Mouse (Mus musculus): ENCODE results near the gene Cpne5.
"Not testable (repeated sequence)": the region's sequence is repeated elsewhere in the genome, so short reads cannot be mapped to it uniquely, and the experiment has no call there.

Cpne5 gene

DNA sequence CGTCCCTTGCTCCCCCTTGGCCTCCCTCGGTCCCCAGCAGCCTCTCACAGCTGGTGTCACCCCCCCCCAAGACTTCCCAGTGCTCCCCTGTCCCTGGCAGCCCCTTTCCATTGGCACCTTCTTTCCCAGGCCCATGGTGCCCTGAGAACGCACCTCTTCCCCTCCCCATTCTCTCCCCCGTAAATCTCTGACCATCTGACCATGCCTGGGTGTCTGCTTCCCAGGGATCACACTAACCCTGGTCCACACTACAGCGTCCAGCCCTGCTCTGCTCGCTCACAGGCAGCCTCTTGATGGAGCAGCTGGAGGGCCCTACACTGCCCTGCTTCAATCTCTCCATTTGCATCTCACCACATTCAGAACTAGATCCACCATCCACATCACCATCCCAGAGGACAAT, 18.5 kb upstream of the Cpne5 start:
- DNase-seq: no peak

DNA sequence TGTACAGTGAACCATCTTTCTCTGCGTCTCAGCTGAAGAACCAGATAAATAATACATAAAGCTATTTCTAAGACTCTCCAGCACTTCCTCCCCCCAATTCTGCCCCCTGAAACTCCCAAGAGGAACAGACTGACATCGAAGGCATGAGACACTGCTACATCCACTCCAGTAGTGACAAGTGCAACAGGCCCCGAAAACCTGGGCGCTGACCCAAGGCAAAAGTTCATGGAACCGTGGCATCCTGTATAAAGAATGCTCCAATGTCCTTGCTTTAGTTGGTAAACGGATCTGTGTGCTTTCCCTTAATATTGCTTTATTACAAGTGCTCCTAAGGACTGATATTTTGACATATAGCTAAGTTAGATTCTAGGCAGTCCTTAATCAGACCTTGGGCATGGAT, 16.8 kb upstream of the Cpne5 start:
- DNase-seq: not testable (repeated sequence)

DNA sequence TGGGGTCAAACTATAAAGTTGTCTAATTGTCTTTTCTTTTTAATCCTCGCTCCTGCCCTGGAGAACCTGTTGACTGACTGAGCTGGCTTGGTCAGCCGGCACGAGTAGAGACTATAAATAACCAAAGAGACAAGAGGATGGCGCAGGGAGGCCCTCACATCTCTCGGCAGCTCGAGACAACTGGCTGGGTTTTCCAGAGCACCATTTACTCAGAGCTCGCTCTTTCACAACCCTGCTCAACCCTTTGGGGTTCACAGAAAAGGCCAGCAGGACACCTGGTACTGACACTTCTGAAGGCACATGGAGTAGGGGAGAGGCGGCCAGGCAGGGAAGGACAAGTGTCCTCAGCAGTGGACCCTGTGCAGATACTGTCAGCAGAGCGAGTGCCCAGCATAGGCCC, 15.7 kb upstream of the Cpne5 start:
- no peak for DNase-seq

DNA sequence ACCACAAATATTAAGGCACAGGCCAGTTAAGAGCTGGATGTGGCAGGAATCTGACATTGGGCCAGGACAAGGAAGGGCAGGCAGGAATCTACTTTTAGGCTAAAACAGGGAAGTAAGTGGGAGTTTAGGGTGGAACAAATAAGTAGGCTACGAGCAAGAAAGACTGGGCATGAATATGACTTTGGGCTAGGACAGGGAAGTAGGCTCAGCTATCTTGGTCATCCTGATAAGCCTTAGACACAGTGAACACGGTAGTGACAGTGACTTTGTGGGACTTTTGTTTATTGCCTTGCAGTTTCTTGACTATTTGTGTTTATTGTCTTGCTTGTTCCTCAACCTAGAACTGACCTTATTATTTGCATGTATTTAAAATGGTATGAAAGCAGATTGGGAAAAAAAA, 15.3 kb upstream of the Cpne5 start:
- DNase-seq: no peak

DNA sequence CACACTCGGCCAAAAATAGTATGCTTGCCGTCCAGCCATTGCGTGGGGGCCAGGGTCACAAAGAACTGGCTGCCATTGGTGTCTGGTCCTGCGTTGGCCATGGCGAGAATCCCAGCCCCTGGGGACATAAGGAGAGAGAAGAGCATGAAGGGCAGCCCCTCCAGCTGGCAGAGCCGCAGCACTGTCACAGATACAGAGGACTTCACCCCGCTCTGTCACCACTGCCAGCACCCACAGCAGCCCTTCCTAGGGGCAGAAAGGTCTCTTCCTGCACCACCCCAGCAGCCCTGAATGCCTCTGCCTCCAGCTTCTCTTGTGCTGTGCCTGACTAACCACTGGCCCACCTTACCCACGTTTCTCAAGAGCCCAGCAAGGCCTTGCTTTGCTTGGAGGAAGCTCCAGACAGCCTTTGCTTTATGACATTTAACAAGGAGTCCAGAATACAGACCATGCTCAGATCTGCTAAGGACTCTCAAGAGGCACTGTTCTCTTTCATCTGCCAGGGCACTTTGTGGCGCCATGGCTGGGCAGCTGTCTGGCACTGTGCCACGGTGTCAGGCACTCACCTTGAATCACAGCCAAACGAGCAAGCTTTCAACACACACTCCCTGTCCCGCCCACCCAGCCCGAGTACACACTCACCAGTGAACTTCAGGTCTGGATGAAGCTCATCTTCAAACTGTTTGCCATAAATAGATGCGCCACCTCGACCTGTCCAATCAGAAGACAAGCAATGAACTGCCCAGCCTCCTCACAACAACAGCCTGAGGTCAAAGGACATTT, 13.8 kb upstream of the Cpne5 start:
- DNase-seq: no peak

DNA sequence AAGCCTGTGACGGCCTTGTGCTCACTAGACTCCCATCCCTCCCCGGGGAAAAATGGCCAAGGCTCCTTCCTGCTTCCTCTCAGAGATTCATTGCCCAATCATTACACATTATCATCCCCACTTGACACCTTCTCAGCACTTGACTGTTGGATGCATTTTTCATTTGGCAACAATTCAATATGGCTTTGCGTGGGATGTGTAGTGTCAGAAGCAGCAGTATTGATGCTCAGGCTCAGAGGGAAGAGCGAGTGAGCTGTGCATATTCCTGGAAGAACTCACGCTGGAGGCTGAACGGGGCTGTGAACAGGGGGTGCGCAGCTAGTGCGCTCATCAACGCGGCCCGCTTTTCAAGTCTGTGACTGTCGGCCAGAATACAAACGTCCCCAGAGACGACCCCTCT, 13.0 kb upstream of the Cpne5 start:
- not testable (repeated sequence) for DNase-seq

DNA sequence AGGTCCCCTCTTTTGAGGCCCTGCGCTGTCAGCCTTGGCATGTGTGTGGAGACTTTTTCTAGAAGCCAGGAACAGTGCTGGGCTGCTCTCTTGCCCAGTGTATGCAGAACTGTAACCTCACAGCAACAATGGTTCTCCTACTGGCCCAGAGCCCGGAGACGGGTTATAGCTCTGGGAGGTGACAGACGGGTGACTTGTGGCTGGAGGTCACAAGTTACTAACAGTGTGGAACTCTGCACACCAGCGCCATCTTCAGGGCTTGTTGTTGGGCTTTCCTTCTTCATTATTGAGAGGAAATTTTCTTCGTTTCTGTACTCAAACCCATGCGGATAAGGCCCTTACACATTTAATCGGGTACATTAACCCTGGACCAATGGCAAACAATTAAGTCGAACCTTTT, 11.5 kb upstream of the Cpne5 start:
- no peak for DNase-seq

DNA sequence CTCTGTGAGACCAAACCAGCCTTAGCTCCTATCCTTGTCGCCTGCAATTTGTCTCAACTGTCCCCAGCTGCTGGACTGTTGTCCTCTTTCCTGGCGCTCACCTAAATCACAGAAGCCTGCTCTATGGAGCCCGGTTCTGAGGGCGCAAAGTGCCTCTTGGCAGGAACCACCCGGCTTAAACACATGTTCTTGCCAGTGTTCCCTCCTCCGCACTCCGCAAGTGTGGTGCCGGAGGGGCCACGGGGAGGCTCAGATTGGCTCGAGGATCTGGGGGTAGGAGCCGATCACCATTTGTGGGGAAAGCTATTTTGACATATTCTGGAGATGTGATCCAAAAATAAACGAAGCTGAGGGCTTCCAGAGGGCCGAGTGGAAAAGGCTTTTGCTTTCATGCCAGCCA, 9.9 kb upstream of the Cpne5 start:
- DNase-seq: no peak

DNA sequence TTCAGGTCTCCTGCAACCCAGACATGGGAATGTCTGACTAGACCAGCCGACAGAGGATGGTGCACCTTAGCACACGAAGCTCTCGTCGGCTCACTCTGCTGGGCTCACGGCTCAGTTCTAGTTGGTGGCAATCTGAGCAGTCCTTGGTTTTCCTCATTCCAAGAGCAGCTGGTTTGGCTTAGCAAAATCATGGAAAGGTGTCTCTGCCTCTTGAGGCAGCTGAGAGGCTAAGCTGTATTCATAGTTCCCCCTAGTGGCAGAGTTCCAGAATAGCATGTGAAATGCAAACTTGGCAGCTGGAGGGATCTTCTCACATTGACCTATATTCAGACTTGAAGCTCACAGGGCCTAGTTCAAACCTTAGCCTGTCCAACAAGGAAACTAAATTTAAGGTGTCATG, 8.6 kb upstream of the Cpne5 start:
- no peak for DNase-seq

DNA sequence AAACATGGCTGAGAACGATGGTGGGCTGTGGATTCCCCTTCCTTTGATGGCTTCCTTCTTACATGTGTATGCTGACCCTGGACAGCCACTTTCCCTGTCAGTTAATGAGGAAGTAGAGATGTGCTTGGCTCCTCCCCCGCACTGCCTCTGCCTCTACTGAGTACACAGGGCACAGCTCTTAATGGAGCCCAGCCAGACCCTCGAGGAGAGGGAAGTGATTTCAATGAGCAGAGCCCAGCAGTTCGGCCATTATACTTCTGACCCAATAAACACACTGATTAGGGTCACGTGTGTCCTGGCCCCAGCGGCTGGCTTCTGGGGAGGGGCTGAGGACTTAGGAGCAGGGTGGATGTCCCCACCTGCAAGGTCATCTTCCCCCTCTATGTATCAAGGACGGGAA, 7.8 kb upstream of the Cpne5 start:
- DNase-seq: no peak

DNA sequence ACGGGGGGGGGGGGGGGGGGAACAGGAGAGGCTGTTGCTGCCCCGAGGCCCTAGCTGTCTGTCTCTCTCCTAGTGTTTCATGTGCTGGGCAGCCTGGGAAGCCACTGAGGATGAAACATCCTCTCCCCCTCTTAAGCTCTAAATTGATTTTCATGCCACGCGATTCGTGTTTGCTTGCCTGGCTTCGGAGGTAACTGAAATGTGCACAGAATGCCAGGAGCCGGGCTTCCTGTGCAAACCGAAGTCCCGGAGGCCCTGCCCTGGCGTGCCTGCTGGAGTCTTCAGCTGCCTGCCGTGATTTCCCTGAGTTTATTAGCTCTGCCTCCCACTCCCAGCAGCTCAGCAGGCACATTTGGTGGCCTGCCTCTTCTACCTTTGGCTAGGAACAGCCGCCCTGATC, 6.9 kb upstream of the Cpne5 start:
- DNase-seq: no peak

DNA sequence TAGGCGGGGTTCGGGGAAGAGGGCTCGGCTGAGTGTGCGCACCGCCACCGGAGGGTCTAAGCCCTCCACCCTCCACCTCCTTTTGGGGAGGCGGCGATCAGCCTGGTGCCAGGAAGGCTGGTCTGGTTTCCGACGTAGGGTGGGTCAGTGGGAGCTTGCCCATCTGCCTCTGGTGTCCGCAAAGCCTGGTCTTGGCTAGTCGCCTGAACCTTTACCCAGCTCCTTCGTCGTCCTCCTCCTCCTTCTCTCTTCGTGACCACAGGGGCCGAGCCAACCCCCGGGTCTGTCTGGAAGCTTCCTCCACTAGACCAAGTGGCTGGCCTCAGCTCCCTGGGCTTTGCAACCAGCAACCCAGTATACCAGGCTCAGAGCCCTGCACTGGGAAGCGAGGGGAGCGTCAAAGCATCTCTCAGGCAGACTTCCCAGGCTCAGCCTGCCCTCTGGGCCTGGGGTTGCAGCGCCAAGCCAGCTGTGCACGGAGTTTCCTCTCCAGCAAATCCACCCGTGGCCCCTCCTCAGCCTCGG, 516 bp upstream of the Cpne5 start:
- no peak for DNase-seq

DNA sequence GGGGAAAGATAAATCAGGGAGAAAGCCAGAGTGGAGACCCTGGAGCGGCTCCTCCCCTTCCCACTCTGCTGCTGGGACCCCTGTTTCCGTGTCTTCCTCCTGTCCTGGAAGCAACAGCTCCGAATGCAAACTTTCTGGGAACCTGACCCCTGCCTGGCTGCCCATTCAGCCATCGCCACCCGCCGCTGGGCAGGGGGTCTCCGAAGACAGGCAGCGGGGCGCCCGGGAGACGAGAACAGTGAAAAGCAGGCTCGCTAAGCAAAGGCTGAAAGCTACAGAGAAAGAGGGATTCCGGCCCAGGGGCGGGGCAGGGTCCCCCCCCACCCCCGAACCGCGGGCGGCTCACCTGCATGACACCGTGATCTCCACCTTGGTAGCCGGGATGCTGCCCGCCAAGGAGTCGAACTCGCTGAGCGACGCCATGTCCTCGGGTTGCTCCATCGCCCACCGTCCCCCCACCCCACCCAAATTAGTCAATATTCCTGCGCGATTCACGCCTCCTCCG, 648 bp downstream of the Cpne5 start:
- no peak for DNase-seq

DNA sequence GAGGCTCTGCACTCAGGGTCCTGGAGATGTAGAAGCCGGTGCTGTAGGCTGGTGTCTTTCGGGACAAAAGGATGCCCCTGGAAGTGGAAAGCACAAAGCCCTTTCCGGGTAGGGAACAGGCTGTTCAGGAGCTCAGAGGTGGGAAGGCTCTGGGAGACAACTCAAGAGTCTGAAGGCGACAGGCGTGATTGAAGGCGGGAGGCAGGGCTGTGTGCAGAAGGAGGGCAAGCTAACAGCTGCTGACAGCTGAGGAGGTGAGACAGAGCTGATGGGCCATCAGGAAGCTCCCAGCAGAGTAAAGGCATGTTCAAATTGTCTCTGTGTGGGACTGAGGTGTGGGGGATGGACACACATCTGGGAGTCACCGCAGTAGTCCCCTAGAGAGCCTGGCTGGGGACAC, 1.9 kb downstream of the Cpne5 start:
- DNase-seq: no peak

DNA sequence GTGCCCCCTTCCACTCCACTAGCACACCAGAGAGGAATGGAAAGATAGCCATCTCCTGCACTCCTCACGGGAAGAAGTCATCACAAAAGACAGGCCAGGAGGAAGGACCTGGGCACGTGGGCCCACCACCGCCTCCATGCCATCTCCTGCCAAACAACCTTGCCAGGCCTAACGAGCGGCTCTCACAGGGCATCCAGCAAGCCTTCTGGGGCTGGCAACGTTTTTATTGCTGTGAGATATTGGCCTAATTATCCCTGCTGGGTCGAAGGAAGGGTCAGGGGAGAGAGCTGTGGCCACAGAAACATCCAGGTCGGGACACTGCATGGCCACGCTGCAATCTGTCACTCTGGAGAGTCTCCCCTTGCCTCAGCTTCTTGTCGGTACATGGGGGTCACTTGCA, 6.9 kb downstream of the Cpne5 start:
- no peak for DNase-seq

DNA sequence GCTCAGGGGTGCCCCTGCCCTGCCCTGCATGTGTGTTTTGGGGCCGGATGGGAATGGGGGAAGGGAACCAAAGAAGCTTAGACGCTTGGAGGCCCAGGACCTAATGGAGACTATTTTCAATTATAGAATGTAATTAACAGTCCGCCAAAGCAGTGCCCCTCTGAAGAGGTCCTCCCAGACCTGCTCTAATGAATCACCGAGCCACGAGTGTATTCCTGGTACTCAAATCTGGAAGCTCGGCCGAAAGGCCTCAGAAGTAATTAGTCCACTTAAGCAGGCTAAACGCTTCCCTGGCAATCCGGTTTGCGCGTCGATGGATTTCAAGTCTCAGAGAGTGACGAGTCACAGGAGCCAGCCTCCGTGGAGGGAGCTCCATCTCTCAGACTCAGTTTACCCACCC, 17.3 kb downstream of the Cpne5 start:
- no peak for DNase-seq

DNA sequence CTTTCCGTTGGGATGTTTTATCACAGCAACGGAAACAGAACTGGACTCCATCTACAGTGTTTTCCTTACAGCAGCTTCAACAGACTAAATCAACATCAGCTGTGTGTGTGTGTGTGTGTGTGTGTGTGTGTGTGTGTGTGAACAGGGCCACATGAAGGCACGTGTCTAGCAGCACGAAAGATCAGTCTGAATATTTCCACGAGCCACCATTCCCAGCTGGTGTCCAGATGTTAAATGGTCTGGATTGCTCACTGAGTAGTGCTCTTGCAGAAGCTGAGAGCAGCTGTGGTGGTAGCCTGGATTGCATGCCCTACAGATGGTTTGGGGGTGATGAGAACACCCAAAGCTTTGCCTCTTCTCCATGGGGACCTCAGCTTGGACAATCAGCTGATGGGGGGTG, 19.9 kb downstream of the Cpne5 start:
- no peak for DNase-seq

DNA sequence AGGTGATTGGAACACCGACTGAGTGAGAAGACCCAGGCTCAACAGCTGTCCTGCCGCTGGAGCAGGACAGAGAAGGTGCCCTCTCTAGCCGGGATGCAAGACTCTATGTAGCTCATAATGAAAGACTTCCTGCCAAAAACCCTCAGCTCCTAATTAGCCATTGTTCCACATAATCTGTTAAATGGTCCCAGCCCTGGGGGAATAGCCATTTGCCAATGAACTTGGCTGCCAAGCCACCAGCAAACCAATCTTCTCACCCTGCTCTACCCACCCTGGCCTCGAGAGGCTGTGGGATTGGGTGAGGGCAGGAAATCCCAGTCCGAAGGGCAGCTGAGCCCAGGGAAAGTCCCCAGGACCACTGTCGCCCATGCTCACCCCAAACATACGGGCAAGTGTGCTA, 21.9 kb downstream of the Cpne5 start:
- DNase-seq: no peak

DNA sequence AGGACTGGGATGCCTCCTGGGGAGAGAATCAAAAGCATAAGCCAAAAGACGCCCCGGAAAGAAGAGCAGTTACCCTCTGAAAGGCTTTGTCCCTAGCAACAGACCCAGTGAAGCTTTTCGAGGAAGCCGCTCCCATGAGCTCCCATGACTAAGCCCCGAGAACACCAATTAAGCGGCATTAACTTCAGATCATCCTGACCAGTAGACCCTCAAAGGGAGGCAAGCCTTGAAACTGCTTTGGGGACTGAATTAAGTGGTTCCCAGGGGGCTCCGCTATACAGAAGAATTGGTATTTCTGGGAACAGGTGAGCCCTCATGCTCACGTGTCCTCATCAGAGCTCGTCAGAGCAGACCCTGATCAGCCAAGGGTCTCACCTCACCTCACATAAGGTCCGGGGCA, 23.3 kb downstream of the Cpne5 start:
- no peak for DNase-seq

DNA sequence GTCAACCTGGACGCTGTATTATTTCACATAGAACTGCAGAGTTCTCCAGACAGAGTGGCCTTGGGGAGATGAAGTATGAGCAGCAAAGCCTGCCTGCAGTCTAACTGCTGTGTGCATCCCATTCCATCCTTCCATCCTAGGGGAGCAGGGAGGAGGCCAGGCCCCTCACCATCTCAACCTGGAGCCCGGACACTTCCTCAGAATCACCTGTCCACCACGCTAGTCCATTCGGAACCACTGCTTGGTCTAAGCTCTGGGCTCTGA, 23.8 kb downstream of the Cpne5 start:
- DNase-seq: no peak

DNA sequence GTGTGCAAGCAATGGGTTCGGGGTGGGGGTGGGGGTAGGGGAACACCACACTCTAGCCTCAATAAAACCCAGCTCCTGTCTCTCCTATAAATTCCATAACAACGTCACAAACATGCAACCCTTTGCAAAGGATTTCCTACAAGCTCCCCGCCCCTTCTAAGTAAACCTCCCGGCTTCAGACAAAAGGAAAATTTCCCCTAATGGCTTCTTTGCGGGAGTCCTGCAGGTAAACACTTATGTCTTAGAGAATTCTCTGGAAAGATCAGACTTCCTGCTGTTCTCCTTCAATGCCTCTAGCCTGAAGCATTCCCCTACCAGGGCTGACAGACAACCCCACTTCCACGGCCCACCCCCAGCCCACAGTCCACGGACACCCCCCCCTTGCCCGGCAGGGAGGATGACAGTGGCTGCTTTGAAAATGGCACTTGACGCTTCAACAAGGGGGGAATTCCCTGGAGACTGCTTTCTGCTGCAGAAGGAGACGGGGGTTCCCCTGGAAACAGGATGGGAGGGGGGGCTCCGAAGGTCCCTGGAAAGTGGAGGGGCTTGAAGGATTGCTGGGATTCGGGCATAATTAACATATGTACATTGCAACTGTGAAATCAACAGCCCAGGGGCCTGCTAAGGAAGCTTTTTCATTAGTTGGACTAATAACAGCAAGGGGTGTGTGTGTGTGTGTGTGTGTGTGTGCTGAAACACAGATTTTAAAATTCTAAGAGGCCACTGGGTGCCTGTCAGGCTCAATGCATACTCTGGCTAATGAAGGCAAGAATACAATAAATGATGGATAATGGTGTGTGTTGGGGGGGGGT, 24.4 kb downstream of the Cpne5 start:
- no peak for DNase-seq

DNA sequence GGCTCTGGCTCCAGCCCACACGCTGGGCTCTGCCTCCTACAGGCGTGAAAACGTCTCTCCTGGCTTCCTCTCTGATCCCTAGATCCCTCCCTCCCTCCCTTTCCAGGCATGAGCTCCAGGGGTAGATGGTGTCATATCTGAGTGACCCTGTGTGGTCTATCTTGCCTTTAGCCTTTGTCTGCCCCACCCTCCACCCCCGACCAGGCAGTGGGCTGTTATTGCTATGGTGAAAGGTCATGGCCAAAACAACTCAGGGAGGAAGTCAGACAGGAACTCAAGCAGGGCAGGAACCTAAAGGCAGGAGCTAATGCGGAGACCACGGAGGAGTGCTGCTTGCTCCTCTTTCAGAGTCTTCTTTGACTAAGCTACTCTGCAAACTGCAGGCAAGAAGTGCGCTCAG, 26.1 kb downstream of the Cpne5 start:
- no peak for DNase-seq

DNA sequence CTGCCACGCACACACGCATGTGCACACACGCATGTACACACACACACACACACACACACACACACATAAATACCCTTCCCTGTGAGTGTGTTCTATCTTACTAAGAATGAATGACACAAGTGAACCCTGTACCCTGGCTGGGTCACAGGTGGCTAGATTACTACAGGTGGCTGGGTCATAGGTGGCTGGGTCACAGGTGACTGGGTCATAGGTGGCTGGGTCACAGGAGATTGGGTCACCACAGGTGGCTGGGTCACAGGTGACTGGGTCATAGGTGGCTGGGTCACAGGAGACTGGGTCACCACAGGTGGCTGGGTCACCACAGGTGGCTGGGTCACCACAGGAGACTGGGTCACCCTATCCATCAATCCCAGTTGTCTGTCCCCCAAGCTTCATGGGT, 27.9 kb downstream of the Cpne5 start:
- DNase-seq: no peak

DNA sequence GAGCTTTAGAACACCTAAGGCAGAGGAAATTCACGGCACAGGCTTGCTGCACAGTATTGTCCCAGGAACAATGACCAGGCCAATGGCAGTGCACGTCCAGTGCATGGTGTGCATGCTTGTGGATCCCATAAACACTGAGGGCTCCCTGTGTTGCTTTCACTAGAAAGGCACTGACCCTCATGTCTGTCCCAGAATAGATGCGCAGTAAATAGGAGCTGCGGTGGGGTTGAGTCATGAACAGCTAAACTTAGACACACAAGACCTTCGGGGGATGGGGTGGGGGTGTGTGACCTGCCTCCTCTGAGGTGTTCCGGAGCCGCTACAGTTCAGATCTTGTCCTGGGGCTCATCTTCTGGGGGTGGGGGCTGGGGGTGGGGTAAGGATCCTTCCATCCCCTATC, 31.9 kb downstream of the Cpne5 start:
- DNase-seq: no peak

DNA sequence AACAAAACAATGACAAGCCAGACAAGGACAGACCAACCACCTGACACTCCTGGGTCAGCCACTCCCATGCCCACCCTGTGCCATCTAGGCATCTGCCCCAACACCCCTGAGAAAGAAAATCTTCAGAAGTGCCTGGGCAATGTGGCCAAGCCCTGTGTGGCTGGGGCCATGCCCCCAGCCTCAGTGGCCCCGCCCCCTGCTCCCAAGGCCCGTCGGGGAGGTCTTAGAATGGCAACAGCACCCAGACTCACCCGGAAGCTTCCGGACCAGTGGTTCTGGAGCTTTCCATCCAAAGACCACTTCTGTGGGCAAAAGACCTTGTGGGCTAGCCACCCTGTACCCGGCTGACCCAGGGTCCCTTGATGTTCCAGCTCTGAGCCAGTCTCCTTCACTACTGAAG, 35.4 kb downstream of the Cpne5 start:
- no peak for DNase-seq

Data from spleen, adult 18-20 months (tissue).